Comparison of ENCODE assay signal across 28 mouse cellular contexts in the genomic region with DNA sequence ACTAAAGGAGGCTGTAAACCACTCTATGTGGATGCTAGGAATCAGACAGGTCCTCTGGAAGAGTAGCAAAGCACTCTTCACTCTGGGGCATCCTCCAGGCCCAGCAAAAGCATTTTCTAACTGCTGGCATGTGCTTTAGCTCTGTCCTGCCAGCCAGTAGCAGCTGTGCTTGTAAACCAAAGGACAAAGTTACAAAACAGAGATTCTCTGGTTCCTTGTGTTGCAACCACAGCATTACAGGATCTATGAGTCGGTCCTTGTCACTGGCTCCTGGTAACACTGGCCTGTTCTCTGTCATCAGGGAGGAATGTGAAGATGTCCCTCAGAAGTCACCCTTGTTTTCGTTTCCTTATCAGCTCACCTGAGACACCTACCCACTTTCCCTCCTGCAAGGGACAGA. TPM values are rescaled to one million over a fixed set of nuclear protein-coding genes. Genes with fewer than 3 reads are reported as not detected.
DNase-seq lines count a peak whose midpoint lies in the region; ATAC-seq and TF ChIP-seq lines count a peak whose summit lies in the region.
"Had no signal": no experiment of that assay in that cellular context is flagged by ENCODE, and none has a peak within 500 bp of the region (broad histone marks: within the 10 kb centered on the region; RNA-seq: fewer than 3 reads in every experiment).

No protein-coding gene starts in this region.

- intact Hi-C loops in heart, adult 2 months (cut with DNase I), result no loop called here

- no peak for TF ChIP-seq POLR2A in heart, adult 2 months (IDR thresholded peaks at IDR 0.05; ENCODE audit: insufficient read depth, low read depth, low read length)

- TF ChIP-seq CTCF in liver, postnatal 0 days (IDR thresholded peaks at IDR 0.05; ENCODE audit: low read depth), result no peak
- no peak for TF ChIP-seq CTCF in heart, adult 2 months (IDR thresholded peaks at IDR 0.05)

- H3K36me3 ChIP-seq in liver, postnatal 0 days (replicated peaks; ENCODE audit: insufficient read depth, low read length), result no peaks in the 10 kb centered on the region
- no peaks in the 10 kb centered on the region for H3K36me3 ChIP-seq in liver, embryonic 12.5 days
- H3K36me3 ChIP-seq in heart, adult 2 months (ENCODE audit: control insufficient read depth, insufficient read depth, low read length), result no peaks in the 10 kb centered on the region
- H3K36me3 ChIP-seq: embryonic facial prominence, embryonic 13.5 days; forebrain, embryonic 12.5 days; G1E; heart, embryonic 15.5 days; hindbrain, embryonic 10.5 days had no signal

- 42% methylated on average over 2 of the region's 2 CpGs for WGBS in liver, postnatal 0 days (ENCODE audit: insufficient replicate concordance)
- 40% methylated on average over 2 of the region's 2 CpGs for WGBS in liver, embryonic 12.5 days (ENCODE audit: insufficient replicate concordance)
- 54% methylated on average over 2 of the region's 2 CpGs for WGBS in heart, adult 2 months

- H3K4me1 ChIP-seq in liver, postnatal 0 days (ENCODE audit: insufficient read depth), result no peaks in the 10 kb centered on the region
- H3K4me1 ChIP-seq in liver, embryonic 12.5 days, result no peaks in the 10 kb centered on the region
- no peaks in the 10 kb centered on the region for H3K4me1 ChIP-seq in heart, adult 2 months (ENCODE audit: control insufficient read depth, insufficient read depth, low read length)

- no peak overlapping the region for H3K27ac ChIP-seq in liver, postnatal 0 days (ENCODE audit: low read depth)
- H3K27ac ChIP-seq in liver, embryonic 12.5 days, result no peak overlapping the region
- H3K27ac ChIP-seq in heart, adult 2 months, result no peak overlapping the region
- H3K27ac ChIP-seq: embryonic facial prominence, embryonic 13.5 days; forebrain, embryonic 12.5 days; gastrocnemius, adult 2 months; heart, embryonic 15.5 days; hindbrain, embryonic 10.5 days; hindbrain, embryonic 14.5 days had no signal

- no peaks in the 10 kb centered on the region for H3K79me2 ChIP-seq in heart, adult 2 months (replicated peaks; ENCODE audit: control insufficient read depth, insufficient read depth, low read length)

- ATAC-seq in liver, postnatal 0 days, result peak; percentile 43; the same call in 1 of the 2 replicates
- no peak for ATAC-seq in liver, embryonic 12.5 days
- 0 out of 2 replicates have a peak, but pooled peaks have one; percentile 18 for ATAC-seq in common myeloid progenitor, adult 5-6 weeks (replicated peaks; ENCODE audit: low read depth, poor library complexity, severe bottlenecking)
- ATAC-seq: activated CD4-positive, CD25-positive, alpha-beta regulatory T cell, adult 4 months; CD4-positive, CD25-positive, alpha-beta regulatory T cell, adult 4 months; forebrain, embryonic 16.5 days; intestine, embryonic 16.5 days; Patski had no signal

- H3K9me3 ChIP-seq in liver, postnatal 0 days (ENCODE audit: low read length), result no peaks in the 10 kb centered on the region
- no peaks in the 10 kb centered on the region for H3K9me3 ChIP-seq in liver, embryonic 12.5 days (replicated peaks)
- H3K9me3 ChIP-seq: embryonic facial prominence, embryonic 13.5 days; forebrain, embryonic 12.5 days; G1E; heart, embryonic 15.5 days; hindbrain, embryonic 10.5 days had no signal

- no peak overlapping the region for H3K9ac ChIP-seq in liver, postnatal 0 days (replicated peaks)
- H3K9ac ChIP-seq in liver, embryonic 12.5 days, result no peak overlapping the region
- H3K9ac ChIP-seq in heart, adult 2 months (ENCODE audit: low read depth, low read length), result no peak overlapping the region
- H3K9ac ChIP-seq: embryonic facial prominence, embryonic 13.5 days; forebrain, embryonic 12.5 days; heart, embryonic 15.5 days; hindbrain, embryonic 14.5 days had no signal

- H3K4me2 ChIP-seq in liver, postnatal 0 days (ENCODE audit: low read depth, low read length), result no peak overlapping the region
- H3K4me2 ChIP-seq in liver, embryonic 12.5 days, result no peak overlapping the region
- H3K4me2 ChIP-seq: embryonic facial prominence, embryonic 13.5 days; forebrain, embryonic 12.5 days; heart, embryonic 11.5 days; heart, embryonic 15.5 days; hindbrain, embryonic 14.5 days had no signal

- DNase-seq in liver, postnatal 0 days, result no peak
- peak; percentile 29 for DNase-seq in 416B (ENCODE audit: low read depth)
- DNase-seq in yolk sac, embryonic 10.5 days (ENCODE audit: low spot score), result peak; percentile 59
- no peak for DNase-seq in heart, adult 2 months
- DNase-seq in kidney, postnatal 25 days, result no peak
- DNase-seq: adrenal gland, adult 8-10 months; B cell, adult 2 months; cerebellum, adult 11 months; cerebellum, adult 8-10 months; cerebellum, postnatal 25 days; gastrocnemius, adult 2 months; gastrocnemius, postnatal 25 days; heart, adult 11 months had no signal

- no peak for TF ChIP-seq EP300 in liver, postnatal 0 days (IDR thresholded peaks at IDR 0.05; ENCODE audit: low read depth)
- no peak for TF ChIP-seq EP300 in heart, adult 2 months (IDR thresholded peaks at IDR 0.05; ENCODE audit: insufficient read depth, low read depth, low read length)

- no peak overlapping the region for H3K4me3 ChIP-seq in liver, postnatal 0 days (ENCODE audit: low read depth, low read length)
- H3K4me3 ChIP-seq in liver, embryonic 12.5 days, result no peak overlapping the region
- H3K4me3 ChIP-seq in heart, adult 2 months, result no peak overlapping the region
- H3K4me3 ChIP-seq: embryonic facial prominence, embryonic 13.5 days; forebrain, embryonic 12.5 days; gastrocnemius, adult 2 months; heart, embryonic 15.5 days; hindbrain, embryonic 10.5 days had no signal

- H3K27me3 ChIP-seq in liver, postnatal 0 days (ENCODE audit: insufficient read depth, low read length), result peaks cover 16% of the 10 kb centered on the region
- peaks cover 40% of the 10 kb centered on the region for H3K27me3 ChIP-seq in liver, embryonic 12.5 days (replicated peaks)
- H3K27me3 ChIP-seq in heart, adult 2 months (ENCODE audit: control insufficient read depth, insufficient read depth, low read length), result peaks cover 11% of the 10 kb centered on the region

RNA-seq across cellular contexts. Expression of a gene that starts 4.5 kb away (rescaled TPM):
- polyA plus RNA-seq in liver, postnatal 0 days (2015; fragmentation: Nextera tagmentation; extraction: Ambion mirVana), result not detected in 2 replicates
- polyA plus RNA-seq in liver, embryonic 12.5 days (2016; fragmentation: Nextera tagmentation; extraction: Ambion mirVana), result not detected in 2 replicates
- not detected in 2 replicates for total RNA-seq in common myeloid progenitor, adult 5-6 weeks (2017)
- not detected for total RNA-seq in heart, adult 2 months (2021)
- polyA plus RNA-seq in heart, adult 2 months (2012; rRNA removed), result not detected in 2 replicates
- total RNA-seq: gastrocnemius, adult 2 months; gastrocnemius, postnatal 25 days; heart, postnatal 25 days had no signal
- polyA plus RNA-seq: forebrain, embryonic 12.5 days; forebrain, embryonic 16.5 days; G1E; heart, embryonic 11.5 days; hindbrain, embryonic 14.5 days had no signal

Comparison
In these comparisons a context has a peak if more than half of its experiments do, and no peak if none do; other contexts are left out.
1. DNase-seq: peak in 416B (single experiment) and yolk sac, embryonic 10.5 days (single experiment); none in liver, postnatal 0 days (single experiment), heart, adult 2 months (0 of 2) and kidney, postnatal 25 days (0 of 2).